ENCODE assay signal across 21 mouse cellular contexts in the genomic region with DNA sequence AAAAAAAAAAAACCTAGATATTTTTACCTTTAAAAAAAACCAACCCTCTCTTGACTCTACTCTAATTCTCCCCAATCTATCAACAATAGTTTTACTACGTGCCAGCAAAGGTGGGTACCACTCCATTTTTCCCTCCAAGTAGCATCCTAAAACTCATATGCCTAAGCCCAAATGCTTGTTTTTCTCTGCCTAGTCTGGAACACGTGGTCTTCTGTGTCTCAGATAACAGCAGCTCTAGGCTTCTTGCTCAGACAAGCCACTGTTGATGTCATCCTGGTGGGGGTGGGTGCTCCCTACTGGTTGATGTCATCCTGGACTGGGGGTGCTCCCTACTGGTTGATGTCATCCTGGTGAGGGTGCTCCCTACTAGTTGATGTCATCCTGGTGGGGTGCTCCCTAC. TPM values are rescaled to one million over a fixed set of nuclear protein-coding genes. Genes with fewer than 3 reads are reported as not detected.
A peak's percentile ranks its signal among the peaks of the same experiment; 100 is the strongest.
DNase-seq lines count a peak whose midpoint lies in the region; ATAC-seq and TF ChIP-seq lines count a peak whose summit lies in the region.
"Had no signal": no experiment of that assay in that cellular context is flagged by ENCODE, and none has a peak within 500 bp of the region (broad histone marks: within the 10 kb centered on the region; RNA-seq: fewer than 3 reads in every experiment).

No protein-coding gene starts in this region.

- H3K4me2 ChIP-seq in CH12.LX (ENCODE audit: insufficient read depth, low read depth, poor library complexity, severe bottlenecking) (no peak overlapping the region), myocyte (ENCODE audit: low read depth) (no peak overlapping the region)
- no peak overlapping the region for H3K4me2 ChIP-seq in forebrain, postnatal 0 days (ENCODE audit: low read depth)
- H3K4me2 ChIP-seq: embryonic facial prominence, embryonic 12.5 days; forebrain, embryonic 13.5 days; forebrain, embryonic 15.5 days had no signal

- dilution Hi-C loops in CH12.LX (cut with MboI; ENCODE audit: extremely low pct_ligation_motif_present, extremely low pct_unique_long_range_greater_than_20kb, low sequenced_read_pairs), result no loop called here

- no peaks in the 10 kb centered on the region for H3K27me3 ChIP-seq in CH12.LX (replicated peaks)
- no peaks in the 10 kb centered on the region for H3K27me3 ChIP-seq in myocyte (ENCODE audit: control insufficient read depth, insufficient read depth, insufficient read length)
- H3K27me3 ChIP-seq in forebrain, postnatal 0 days (ENCODE audit: insufficient read depth, low read length), result no peaks in the 10 kb centered on the region
- H3K27me3 ChIP-seq: embryonic facial prominence, embryonic 12.5 days; forebrain, embryonic 13.5 days; forebrain, embryonic 15.5 days; Patski had no signal

- peaks cover 5 to 18% of the 10 kb centered on the region in 2 experiments for H3K4me1 ChIP-seq in CH12.LX (ENCODE audit: control insufficient read depth in 1 of 2, insufficient read depth in 2 of 2)
- H3K4me1 ChIP-seq in forebrain, postnatal 0 days (ENCODE audit: insufficient read depth), result no peaks in the 10 kb centered on the region
- H3K4me1 ChIP-seq: embryonic facial prominence, embryonic 10.5 days; embryonic facial prominence, embryonic 12.5 days; forebrain, embryonic 13.5 days; forebrain, embryonic 15.5 days had no signal

- no peak for ATAC-seq in forebrain, postnatal 0 days
- ATAC-seq: activated CD4-positive, CD25-positive, alpha-beta regulatory T cell, adult 4 months; CD4-positive, CD25-positive, alpha-beta regulatory T cell, adult 4 months; forebrain, embryonic 13.5 days; forebrain, embryonic 15.5 days; Patski had no signal

- TF ChIP-seq POLR2A in CH12.LX (IDR thresholded peaks at IDR 0.05; ENCODE audit: low read depth, low read length), result no peak
- TF ChIP-seq POLR2A in myocyte (IDR thresholded peaks at IDR 0.05; ENCODE audit: insufficient read length, low read depth), result no peak

- H3K9me3 ChIP-seq in CH12.LX (replicated peaks; ENCODE audit: low read length), result no peaks in the 10 kb centered on the region
- no peaks in the 10 kb centered on the region for H3K9me3 ChIP-seq in forebrain, postnatal 0 days (ENCODE audit: low read length)
- H3K9me3 ChIP-seq: embryonic facial prominence, embryonic 10.5 days; embryonic facial prominence, embryonic 12.5 days; forebrain, embryonic 13.5 days; forebrain, embryonic 15.5 days had no signal

- in situ Hi-C loops in CH12.LX (cut with MboI; ENCODE audit: low pct_ligation_motif_present, low pct_unique_long_range_greater_than_20kb, low sequenced_read_pairs), result no loop called here

- H3K4me3 ChIP-seq in CH12.LX (replicated peaks in 1 of 3; ENCODE audit: low read depth in 2 of 3, low read length in 2 of 3, poor library complexity in 1 of 3) (no peak overlapping the region), myocyte (no peak overlapping the region)
- H3K4me3 ChIP-seq in forebrain, postnatal 0 days (ENCODE audit: low read depth, low read length), result no peak overlapping the region
- H3K4me3 ChIP-seq: embryonic facial prominence, embryonic 10.5 days; embryonic facial prominence, embryonic 12.5 days; forebrain, embryonic 13.5 days; forebrain, embryonic 15.5 days had no signal

- 76% methylated on average over 2 of the region's 2 CpGs for WGBS in forebrain, postnatal 0 days

- no peak for TF ChIP-seq EP300 in CH12.LX (IDR thresholded peaks at IDR 0.05; ENCODE audit: low read length)

- no peak overlapping the region for H3K9ac ChIP-seq in CH12.LX (ENCODE audit: insufficient read depth, low read depth)
- H3K9ac ChIP-seq in forebrain, postnatal 0 days, result no peak overlapping the region
- H3K9ac ChIP-seq: embryonic facial prominence, embryonic 12.5 days; forebrain, embryonic 13.5 days; forebrain, embryonic 15.5 days had no signal

- H3K79me2 ChIP-seq in CH12.LX (replicated peaks; ENCODE audit: control insufficient read depth, extremely low read depth, insufficient read depth, poor library complexity, severe bottlenecking) (no peaks in the 10 kb centered on the region), myocyte (ENCODE audit: control insufficient read depth, insufficient read depth) (no peaks in the 10 kb centered on the region)

- peak; percentile 31 for DNase-seq in heart, adult 11 months
- no peak for DNase-seq in heart, postnatal 4 days
- DNase-seq in CH12.LX (ENCODE audit: extremely low read depth), result peak; percentile 12
- DNase-seq in gastrocnemius, postnatal 25 days, result no peak
- no peak for DNase-seq in forebrain, postnatal 0 days
- DNase-seq: adrenal gland, adult 8-10 months; adrenal gland, postnatal 14 days; adrenal gland, postnatal 36 days; cerebellum, adult 11-12 months; cerebellum, adult 2 months; cerebellum, adult 9-10 months; cerebellum, postnatal 10 days; cerebellum, postnatal 25 days had no signal

- no peak overlapping the region for H3ac ChIP-seq in myocyte (ENCODE audit: control insufficient read depth, insufficient read length)

- no peak for TF ChIP-seq RAD21 in CH12.LX (IDR thresholded peaks at IDR 0.05; ENCODE audit: low read depth, low read length)

- TF ChIP-seq CTCF in CH12.LX (conservative IDR thresholded peaks at IDR 0.05 in 1 of 2, IDR thresholded peaks at IDR 0.05 in 1 of 2; ENCODE audit: low read depth in 2 of 2, low read length in 2 of 2), result no peak
- TF ChIP-seq CTCF in forebrain, postnatal 0 days (IDR thresholded peaks at IDR 0.05; ENCODE audit: low read depth), result no peak

- H3K36me3 ChIP-seq in CH12.LX (replicated peaks in 1 of 2; ENCODE audit: control insufficient read depth in 1 of 2, insufficient read depth in 1 of 2, low read length in 1 of 2), result no peaks in the 10 kb centered on the region
- H3K36me3 ChIP-seq in myocyte (ENCODE audit: control insufficient read depth, insufficient read depth), result no peaks in the 10 kb centered on the region
- H3K36me3 ChIP-seq in forebrain, postnatal 0 days (ENCODE audit: insufficient read depth), result no peaks in the 10 kb centered on the region
- H3K36me3 ChIP-seq: embryonic facial prominence, embryonic 10.5 days; embryonic facial prominence, embryonic 12.5 days; forebrain, embryonic 15.5 days had no signal

- no peak overlapping the region for H3K27ac ChIP-seq in CH12.LX (ENCODE audit: insufficient read depth, low read depth)
- H3K27ac ChIP-seq in forebrain, postnatal 0 days (ENCODE audit: low read depth, low read length), result no peak overlapping the region
- H3K27ac ChIP-seq: embryonic facial prominence, embryonic 10.5 days; embryonic facial prominence, embryonic 12.5 days; forebrain, embryonic 13.5 days; forebrain, embryonic 15.5 days had no signal

TF ChIP-seq in CH12.LX, 34 proteins besides CTCF, POLR2A, EP300 and RAD21:
- TF ChIP-seq MAX (IDR thresholded peaks at IDR 0.05; ENCODE audit: low read length) (peak; percentile 22; the same call in 1 of the 2 replicates), GABPA (IDR thresholded peaks at IDR 0.05; ENCODE audit: insufficient replicate concordance, low read depth, low read length) (no peak)

TF ChIP-seq in myocyte, 11 proteins besides CTCF, POLR2A, EP300 and RAD21:
- TF ChIP-seq CEBPB (IDR thresholded peaks at IDR 0.05; ENCODE audit: insufficient read depth, poor library complexity, severe bottlenecking), result no peak
- TF ChIP-seq USF1 (IDR thresholded peaks at IDR 0.05; ENCODE audit: low read depth), result peak; percentile 73

RNA-seq across cellular contexts. Expression of a gene that starts 17.7 kb away (rescaled TPM):
- total RNA-seq in heart, postnatal 4 days (2021), result 1 to 10 TPM in 1 of 2 experiments, under 1 TPM in 1; 0.95 to 1.1 TPM
- total RNA-seq in CH12.LX (2012; rRNA removed) (under 0.01 TPM in 1 of 2 replicates, not detected in the other), CH12.LX (2014; rRNA removed) (0.04 and 0.07 TPM in 2 replicates)
- polyA plus RNA-seq in CH12.LX (2012; ENCODE audit: insufficient read length, low read depth) (0.06 TPM in 1 of 2 replicates, not detected in the other), myocyte (2012; fragmentation: generic; extraction: Trizol) (0.01 TPM)
- under 1 TPM in 1 of 2 experiments, not detected in 1; 0.05 TPM for total RNA-seq in gastrocnemius, postnatal 25 days (2021)
- total RNA-seq in forebrain, postnatal 0 days (2014; rRNA removed), result 1.1 and 1.8 TPM in 2 replicates
- polyA plus RNA-seq in forebrain, postnatal 0 days (2015; fragmentation: Nextera tagmentation; extraction: Ambion mirVana), result 0.16 and 0.44 TPM in 2 replicates
- polyA plus RNA-seq: CD4-positive, CD25-positive, alpha-beta regulatory T cell, adult 4 months had no signal

RNA-seq across cellular contexts. Expression of a gene that starts 44.5 kb away (rescaled TPM):
- total RNA-seq in heart, postnatal 4 days (2021), result 100 to 1,000 TPM; 389 to 429 TPM
- total RNA-seq in CH12.LX (2012; rRNA removed), result 114 and 127 TPM in 2 replicates
- 112 and 116 TPM in 2 replicates for total RNA-seq in CH12.LX (2014; rRNA removed)
- polyA plus RNA-seq in CH12.LX (2012; ENCODE audit: insufficient read length, low read depth), result 169 and 179 TPM in 2 replicates
- polyA plus RNA-seq in myocyte (2012; fragmentation: generic; extraction: Trizol), result 147 TPM
- total RNA-seq in gastrocnemius, postnatal 25 days (2021), result 100 to 1,000 TPM; 357 to 371 TPM
- 41.9 and 45.8 TPM in 2 replicates for total RNA-seq in forebrain, postnatal 0 days (2014; rRNA removed)
- 125 and 134 TPM in 2 replicates for polyA plus RNA-seq in forebrain, postnatal 0 days (2015; fragmentation: Nextera tagmentation; extraction: Ambion mirVana)

Comparison
In these comparisons a context has a peak if more than half of its experiments do, and no peak if none do; other contexts are left out.
1. DNase-seq: peak in heart, adult 11 months (single experiment) and CH12.LX (single experiment); none in heart, postnatal 4 days (single experiment), gastrocnemius, postnatal 25 days (single experiment) and forebrain, postnatal 0 days (single experiment).